Mouse (Mus musculus) heart, postnatal 14 days (tissue): ENCODE measurements around the gene Acad11. TPM values are rescaled to one million over a fixed set of nuclear protein-coding genes. Genes with fewer than 3 reads are reported as not detected.

Source experiments
- DNase-seq, 2 experiments: peaks; one replicate each; pipeline ENCODE4 v3.0.0; 2021 to 2022
- intact Hi-C: fragments of 180-260 bp; cut with DNase I; formaldehyde crosslinking; loops from one replicate; pipeline ENCODE4 v1.15.1; 2025
- total RNA-seq, 2 experiments: library from RNA; stranded (reverse); gene quantifications; 2 replicates each; pipeline ENCODE4 v1.2.3; 2021

Gene Acad11
- total RNA-seq, 2 experiments from 2014 or later, result 56.5 to 58.4 TPM

GRCm38 (mm10) chr9:104075808-104076207, 12.6 kb downstream of the Acad11 start:
- no peak for DNase-seq
- intact Hi-C loops, result no loop called here

GRCm38 (mm10) chr9:104078780-104079179, 15.6 kb downstream of the Acad11 start:
- DNase-seq, result no peak
- intact Hi-C loops, result no loop called here

DNA sequence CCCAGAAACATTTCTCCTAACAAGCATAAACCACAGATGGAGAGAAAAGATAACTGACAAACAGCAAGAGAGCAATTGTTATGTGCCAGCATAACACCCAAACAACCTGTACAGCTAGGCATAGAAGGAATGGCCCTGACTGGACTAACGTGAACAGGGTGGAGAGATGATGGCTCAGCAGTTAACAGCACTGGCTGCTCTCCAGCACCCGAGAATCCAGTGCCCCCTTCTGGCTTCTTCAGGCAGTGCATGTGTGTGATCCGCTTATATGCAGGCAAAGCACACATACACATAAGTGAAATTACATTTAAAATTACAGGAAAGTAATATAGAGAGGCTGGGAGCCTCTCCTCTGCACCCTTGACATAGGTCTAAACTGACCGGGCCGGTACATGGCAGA, 16.2 kb downstream of the Acad11 start:
- intact Hi-C loops, result no loop called here
- peak; percentile 25 to 51 for DNase-seq

- intact Hi-C loops, result no loop called here
- DNase-seq, result no peak
These were observed 16.9 kb downstream of the Acad11 start for GRCm38 (mm10) chr9:104080038-104080437.

DNA sequence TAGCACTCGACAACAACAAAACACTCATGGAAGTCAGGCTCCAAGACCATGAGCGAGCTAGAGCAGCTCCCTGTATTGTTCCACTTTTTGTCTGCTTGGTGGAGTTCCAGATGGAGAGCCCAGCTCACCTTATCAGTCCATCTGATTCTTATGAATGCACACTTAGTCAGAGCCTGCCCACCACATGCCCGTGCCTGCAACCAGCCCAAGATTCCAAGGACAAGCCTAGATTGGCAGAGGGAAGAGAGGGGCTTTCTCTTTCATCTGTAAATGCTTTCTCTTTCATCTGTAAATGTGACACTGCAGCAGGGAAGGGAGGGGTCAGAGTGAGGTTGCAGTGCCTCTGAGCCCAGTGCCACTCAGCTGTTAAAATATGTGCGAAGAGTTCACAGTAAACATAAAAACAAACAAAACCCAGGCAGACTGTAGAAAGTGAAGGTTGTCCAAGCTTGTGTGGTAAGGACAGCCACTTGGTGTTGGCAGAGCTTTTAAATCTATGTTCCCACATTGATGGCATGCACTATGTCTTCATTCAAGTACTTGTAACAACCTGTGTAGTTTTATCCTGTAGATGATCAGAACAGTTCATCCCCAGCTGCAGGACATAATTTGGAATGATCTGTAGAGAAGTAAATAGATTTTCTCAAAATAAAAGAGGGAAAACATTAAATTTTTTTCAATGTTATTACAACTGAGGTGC, 22.7 kb downstream of the Acad11 start:
- intact Hi-C loops, result loop anchor here (5.0 kb wide), 1 partner anchor 56 kb away; no protein-coding TSS in a partner anchor
- no peak for DNase-seq

GRCm38 (mm10) chr9:104088555-104088954, 25.4 kb downstream of the Acad11 start:
- DNase-seq, result peak; percentile 39 to 49
- intact Hi-C loops, result loop anchor here (5.0 kb wide), 1 partner anchor 54 kb away; no protein-coding TSS in a partner anchor

- intact Hi-C loops, result no loop called here
- DNase-seq, result no peak
These were observed 29.8 kb downstream of the Acad11 start for GRCm38 (mm10) chr9:104092945-104093344.

- DNase-seq, result no peak
- intact Hi-C loops, result no loop called here
These were observed 35.1 kb downstream of the Acad11 start for GRCm38 (mm10) chr9:104098256-104098655.

DNA sequence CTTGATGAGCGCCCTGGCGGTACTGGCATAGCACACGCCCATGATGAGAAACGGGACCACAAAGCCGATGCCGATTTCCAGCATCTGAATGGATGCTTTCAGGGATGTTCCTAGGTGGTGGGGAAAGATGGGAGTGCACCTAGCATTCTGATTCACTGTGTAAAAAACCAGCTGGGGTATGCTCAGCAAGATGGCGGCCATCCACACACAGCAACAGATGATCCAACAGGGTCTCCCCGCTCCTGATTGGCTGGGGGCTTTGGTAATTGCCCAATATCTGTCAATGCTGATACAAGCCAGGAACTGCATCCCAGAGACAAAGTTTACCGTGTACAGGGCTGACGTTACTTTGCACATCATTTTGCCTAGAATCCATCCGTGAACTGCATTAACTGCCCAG, 35.9 kb downstream of the Acad11 start:
- no peak for DNase-seq

GRCm38 (mm10) chr9:104100822-104101221, 37.6 kb downstream of the Acad11 start:
- no peak for DNase-seq
- intact Hi-C loops, result no loop called here

More for the DNA sequence above, 35.9 kb downstream of the Acad11 start:
- intact Hi-C loops, result no loop called here

GRCm38 (mm10) chr9:104101458-104101857, 38.3 kb downstream of the Acad11 start:
- no peak for DNase-seq
- intact Hi-C loops, result no loop called here

DNA sequence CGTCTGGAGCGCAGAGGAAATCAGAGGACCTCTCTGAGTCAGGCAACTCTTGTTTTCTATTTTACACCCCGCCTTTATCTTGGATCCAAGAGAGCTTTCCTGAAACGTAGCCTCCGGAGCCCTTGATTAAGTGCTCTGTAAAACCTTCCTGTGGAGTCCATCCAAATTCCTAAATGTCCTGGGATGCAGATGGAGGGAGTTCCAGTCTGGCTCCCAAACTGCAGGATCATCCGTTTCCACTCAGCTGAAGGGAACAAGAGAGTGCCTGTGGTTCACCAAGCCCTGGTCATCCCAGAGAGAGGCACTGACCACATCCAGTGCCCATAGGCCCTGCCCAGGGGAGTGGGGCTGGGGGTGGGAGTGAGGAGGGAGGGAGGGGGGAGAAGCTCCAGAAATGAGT, 39.1 kb downstream of the Acad11 start:
- intact Hi-C loops, result no loop called here
- peak; percentile 11 to 27 for DNase-seq

- no peak for DNase-seq
- intact Hi-C loops, result no loop called here
These were observed 39.7 kb downstream of the Acad11 start for GRCm38 (mm10) chr9:104102901-104103300.

DNA sequence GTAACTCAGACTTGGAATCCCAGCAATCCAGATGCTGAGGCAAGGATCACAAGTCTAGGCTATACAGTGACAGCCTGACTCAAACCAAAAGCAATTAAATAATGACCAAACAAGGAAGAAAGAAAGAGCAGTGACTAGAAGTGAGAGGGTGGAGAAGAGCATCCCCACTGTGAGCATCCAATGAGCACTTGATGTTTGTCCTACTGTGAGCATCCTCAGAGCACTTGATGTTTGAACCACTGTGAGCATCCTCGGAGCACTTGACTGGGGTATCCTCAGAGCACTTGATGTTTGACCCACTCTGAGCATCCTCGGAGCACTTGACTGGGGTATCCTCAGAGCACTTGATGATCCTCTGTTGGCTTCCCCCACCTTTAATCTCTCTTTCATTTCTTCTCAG, 41.8 kb downstream of the Acad11 start:
- intact Hi-C loops, result no loop called here
- no peak for DNase-seq

DNA sequence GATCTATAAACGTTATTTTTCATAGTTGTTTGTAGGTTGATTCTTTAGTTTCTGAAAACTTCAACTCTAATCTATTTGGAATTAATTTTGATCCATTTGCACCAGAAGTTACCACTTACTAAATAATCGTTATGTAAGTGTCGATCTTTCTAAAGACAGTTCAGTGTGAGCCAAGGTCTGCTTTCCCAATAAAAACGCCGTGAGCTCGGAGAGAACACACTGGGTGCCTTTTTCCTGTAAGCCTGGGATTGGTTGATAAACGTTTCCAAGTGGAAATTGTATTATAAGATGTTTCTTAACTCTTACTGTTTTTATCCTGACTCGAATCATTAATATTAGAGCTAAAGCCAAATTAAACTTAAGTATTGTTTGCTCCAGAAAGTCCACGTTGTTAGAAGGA, 43.8 kb downstream of the Acad11 start:
- DNase-seq, result no peak
- intact Hi-C loops, result no loop called here

DNA sequence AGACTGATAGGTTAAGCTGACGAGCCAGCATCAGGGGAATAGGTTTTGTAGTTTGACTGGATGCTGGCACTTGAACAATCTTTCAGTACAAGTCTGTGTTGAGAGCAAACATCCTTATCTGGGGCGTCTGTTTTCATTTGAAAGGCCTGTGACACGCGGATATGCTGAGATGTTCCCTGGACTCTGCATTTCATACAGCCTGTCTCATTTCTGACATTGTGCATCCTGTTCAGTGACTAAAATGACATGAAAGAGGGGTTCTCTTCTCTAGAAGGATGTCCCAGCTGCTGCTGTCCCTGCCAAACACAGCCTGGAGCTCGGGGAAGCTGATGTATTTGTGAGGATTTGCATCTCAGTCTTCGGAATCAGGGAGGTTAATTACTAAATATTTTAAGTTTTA, 44.3 kb downstream of the Acad11 start:
- DNase-seq, result no peak
- intact Hi-C loops, result no loop called here

DNA sequence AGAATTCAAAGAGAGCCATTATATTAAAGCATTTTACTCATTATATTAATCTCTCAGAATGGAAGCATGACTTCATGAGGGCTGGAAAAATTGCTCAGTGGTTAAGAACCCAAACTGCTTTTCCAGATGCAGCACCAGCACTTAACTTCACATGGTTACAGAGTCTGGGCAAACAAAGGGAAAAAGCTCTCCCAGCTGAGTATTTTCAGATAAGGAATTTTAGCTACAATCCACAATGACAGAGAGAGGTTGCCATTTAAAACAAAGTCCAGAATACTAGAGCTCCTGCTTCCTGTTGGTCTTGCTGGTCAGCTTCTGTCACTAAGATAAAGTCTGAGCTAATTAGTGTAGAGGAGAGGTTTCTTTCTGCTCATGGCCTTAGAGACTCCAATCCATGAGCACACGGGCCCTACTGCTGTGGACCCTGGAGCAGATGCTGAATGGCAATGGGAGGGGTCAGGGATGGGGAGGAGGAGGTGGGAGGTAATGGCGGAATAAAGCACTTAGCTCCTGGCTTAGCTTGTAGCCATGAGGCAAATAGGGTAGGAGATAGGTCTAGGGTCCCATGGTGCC, 45.5 kb downstream of the Acad11 start:
- DNase-seq, result no peak
- intact Hi-C loops, result no loop called here

DNA sequence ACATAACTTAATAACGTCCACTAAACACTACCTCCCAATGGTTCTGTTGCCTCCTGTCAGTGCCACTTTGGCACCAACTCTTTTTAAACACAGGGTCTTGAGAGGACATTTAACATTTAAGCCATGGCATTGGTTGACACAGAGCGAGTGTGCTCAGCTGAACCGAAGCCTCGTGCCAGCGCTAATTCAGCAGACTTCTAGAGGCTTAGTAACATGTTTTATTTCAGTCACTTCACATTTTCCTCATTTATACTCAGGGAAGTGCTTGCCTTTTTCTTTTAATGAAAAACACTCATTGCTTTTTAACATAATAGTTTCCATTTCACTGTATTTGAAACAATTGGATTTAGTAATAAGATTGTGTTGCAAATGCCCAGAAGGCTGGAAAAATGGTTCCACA, 46.0 kb downstream of the Acad11 start:
- DNase-seq, result no peak
- intact Hi-C loops, result no loop called here

GRCm38 (mm10) chr9:104123101-104123500, 59.9 kb downstream of the Acad11 start:
- no peak for DNase-seq
- intact Hi-C loops, result no loop called here

- DNase-seq, result no peak
- intact Hi-C loops, result no loop called here
These were observed 60.4 kb downstream of the Acad11 start for GRCm38 (mm10) chr9:104123622-104124021.

GRCm38 (mm10) chr9:104126833-104127232, 63.7 kb downstream of the Acad11 start, which contains the start of gene Ackr4:
Gene Ackr4, minus strand, starts transcription at chr9:104126933.
- DNase-seq, result no peak
- intact Hi-C loops, result no loop called here

- intact Hi-C loops, result no loop called here
- no peak for DNase-seq
These were observed 64.9 kb downstream of the Acad11 start for GRCm38 (mm10) chr9:104128110-104128509.
